Mouse (Mus musculus) ES-Bruce4 (cell line): ENCODE data around the gene Phxr2. TPM values are rescaled to one million over a fixed set of nuclear protein-coding genes. Genes with fewer than 3 reads are reported as not detected.
A peak's percentile ranks its signal among the peaks of the same experiment; 100 is the strongest.

Experiments used
- H3K27ac ChIP-seq: 2 replicates; pipeline ENCODE4 v1.5.1; 2012; ENCODE audit warnings: low read length, inconsistent platforms; ENCODE audit not compliant: insufficient read depth
- H3K27me3 ChIP-seq: 2 replicates; pipeline ENCODE4 v1.6.1; 2012; ENCODE audit warnings: mild to moderate bottlenecking, low read length, inconsistent platforms; ENCODE audit not compliant: control insufficient read depth, poor library complexity, insufficient read depth, severe bottlenecking
- H3K36me3 ChIP-seq: 2 replicates; pipeline ENCODE4 v1.6.1; 2012; ENCODE audit warnings: inconsistent platforms, mild to moderate bottlenecking, low read length, moderate library complexity; ENCODE audit not compliant: control insufficient read depth, poor library complexity, insufficient read depth, severe bottlenecking
- H3K4me1 ChIP-seq: one replicate; pipeline ENCODE4 v1.8.1; 2011; ENCODE audit warnings: low read length; ENCODE audit not compliant: control insufficient read depth, insufficient read depth
- H3K4me3 ChIP-seq: 2 replicates; pipeline ENCODE4 v1.5.1; 2011; ENCODE audit warnings: low read depth, mild to moderate bottlenecking, low read length
- H3K9ac ChIP-seq: 2 replicates; pipeline ENCODE4 v1.6.1; 2012; ENCODE audit warnings: low read depth, mild to moderate bottlenecking, inconsistent platforms; ENCODE audit not compliant: poor library complexity, severe bottlenecking
- H3K9me3 ChIP-seq: replicated peaks from 2 replicates; pipeline ENCODE4 v1.6.1; 2012; ENCODE audit warnings: mild to moderate bottlenecking, low read length, inconsistent platforms; ENCODE audit not compliant: control insufficient read depth, poor library complexity, insufficient read depth, severe bottlenecking
- CTCF ChIP-seq: IDR thresholded peaks from one replicate; pipeline ENCODE4 v1.8.1; 2011; ENCODE audit warnings: low read depth, low read length
- EP300 ChIP-seq: IDR thresholded peaks from 2 replicates; pipeline ENCODE4 v1.6.1; 2011; ENCODE audit warnings: low read depth, low read length; ENCODE audit not compliant: insufficient read depth
- POLR2A ChIP-seq: IDR thresholded peaks from one replicate; pipeline ENCODE4 v1.8.1; 2011; ENCODE audit warnings: low read length; ENCODE audit not compliant: insufficient read depth
- polyA plus RNA-seq: library from polyadenylated mRNA; stranded (reverse); fragments of >200 nt; gene quantifications from 2 replicates; pipeline ENCODE4 v1.2.4, GENCODE M21; 2011; ENCODE audit warnings: low read depth; ENCODE audit not compliant: missing spikeins, insufficient read depth, insufficient read length

The Phxr2 gene
- polyA plus RNA-seq, 1 experiment, result not detected

DNA sequence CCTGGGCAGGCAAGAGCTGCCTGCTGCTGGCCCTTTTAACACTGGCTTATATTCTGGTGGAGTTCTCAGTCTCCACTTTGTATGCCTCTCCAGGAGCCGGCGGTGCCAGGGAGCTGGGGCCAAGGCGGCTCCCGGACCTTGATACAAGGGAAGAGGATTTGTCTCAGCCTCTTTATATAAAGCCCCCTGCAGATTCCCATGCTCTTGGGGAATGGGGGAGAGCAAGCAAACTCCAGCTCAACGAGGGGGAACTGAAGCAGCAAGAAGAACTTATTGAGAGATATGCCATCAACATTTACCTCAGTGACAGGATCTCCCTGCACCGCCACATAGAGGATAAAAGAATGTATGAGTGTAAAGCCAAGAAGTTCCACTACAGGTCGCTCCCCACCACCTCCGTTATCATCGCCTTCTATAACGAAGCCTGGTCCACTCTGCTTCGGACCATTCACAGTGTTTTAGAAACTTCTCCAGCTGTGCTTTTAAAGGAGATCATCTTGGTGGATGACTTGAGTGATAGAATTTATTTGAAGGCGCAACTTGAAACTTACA is 17.6 kb downstream of the Phxr2 start:
- peaks cover 1% of the 10 kb centered on the region for H3K4me1 ChIP-seq
- peaks cover 13% of the 10 kb centered on the region for H3K9me3 ChIP-seq
- no peaks in the 10 kb centered on the region for H3K36me3 ChIP-seq
- TF ChIP-seq CTCF (no peak), EP300 (no peak), POLR2A (no peak)
- peak overlapping the region; percentile 73 for H3K4me3 ChIP-seq
- no peaks in the 10 kb centered on the region for H3K27me3 ChIP-seq
- H3K27ac ChIP-seq, result no peak overlapping the region
- peak overlapping the region; percentile 79 for H3K9ac ChIP-seq

DNA sequence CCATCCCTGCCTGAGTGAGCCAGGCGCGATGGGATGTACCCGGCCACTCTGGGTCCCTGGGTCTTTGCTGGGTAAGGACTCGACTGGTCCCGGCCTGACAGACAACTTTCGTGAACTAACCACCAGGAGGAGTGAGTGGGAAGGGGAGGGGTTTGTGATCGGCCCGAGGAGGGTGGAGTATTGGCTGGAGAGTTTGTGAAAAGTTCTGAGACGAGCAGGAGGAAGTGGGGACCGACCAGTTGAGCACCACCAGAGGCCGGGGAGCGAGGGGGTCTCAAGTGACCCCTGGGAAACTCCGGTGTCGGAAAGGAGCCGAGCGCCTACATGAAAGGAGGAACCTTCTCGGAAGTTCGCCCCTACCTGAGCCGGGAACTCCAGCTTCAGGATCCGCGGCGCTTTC is 18.2 kb downstream of the Phxr2 start, which contains the start of gene Galnt4:
Gene Galnt4, plus strand, starts transcription at position 196 of the 400 bp plus-strand sequence.
- no peak within 1 kb of the TSS for H3K27ac ChIP-seq
- H3K9me3 ChIP-seq, result peaks cover 16% of the 10 kb centered on the region
- H3K36me3 ChIP-seq, result no peaks in the 10 kb centered on the region
- no peaks in the 10 kb centered on the region for H3K27me3 ChIP-seq
- H3K4me3 ChIP-seq, result peak within 1 kb of the TSS; percentile 73
- no peak for TF ChIP-seq CTCF
- TF ChIP-seq EP300, result no peak
- TF ChIP-seq POLR2A, result no peak
- no peaks in the 10 kb centered on the region for H3K4me1 ChIP-seq
- H3K9ac ChIP-seq, result peak within 1 kb of the TSS; percentile 81

DNA sequence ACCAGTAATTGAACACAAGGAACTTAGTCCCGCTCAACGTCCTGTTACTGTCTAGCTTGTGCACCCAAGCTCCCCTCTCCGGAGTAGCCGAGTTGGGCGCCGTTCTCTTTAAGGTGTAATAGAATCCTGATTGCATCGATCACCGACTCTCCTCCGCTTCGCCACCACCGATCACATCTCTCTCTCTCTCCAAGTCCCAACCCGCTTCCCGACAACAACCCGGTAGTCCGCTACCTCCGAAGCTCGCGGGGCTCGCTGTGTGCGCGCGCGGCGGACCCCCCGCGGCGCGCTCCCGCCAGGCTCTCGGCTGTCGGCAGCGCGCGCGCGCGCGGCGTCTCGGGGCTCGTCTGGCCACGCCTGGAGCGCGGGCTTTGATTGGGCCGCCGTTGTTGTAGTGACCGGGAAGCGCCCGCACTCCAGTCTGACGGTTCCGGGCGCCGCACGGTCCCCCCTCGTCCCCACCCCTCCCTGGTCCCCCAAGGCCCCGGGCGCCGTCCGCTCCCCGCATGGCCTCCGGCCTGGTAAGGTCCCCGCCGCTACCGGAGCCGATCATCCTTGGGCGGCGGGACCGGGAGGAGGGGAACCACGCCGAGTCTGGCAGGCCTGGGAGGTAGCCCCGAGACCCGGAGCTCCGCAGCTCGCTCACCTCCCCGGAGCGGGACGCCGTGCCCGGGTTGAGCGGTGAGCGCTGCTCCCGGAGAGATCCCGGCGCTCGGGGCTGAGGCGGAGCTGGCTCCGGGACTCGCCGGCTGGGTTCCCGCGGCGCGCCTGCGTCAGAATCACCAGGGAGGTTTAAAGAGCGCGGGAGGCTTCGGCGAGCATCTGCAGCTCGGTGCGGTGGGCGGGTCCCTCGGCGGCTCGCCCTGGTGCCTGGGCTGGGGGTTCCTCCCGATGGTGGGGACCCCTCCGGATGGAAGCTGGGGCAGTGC is 19.2 kb downstream of the Phxr2 start, which contains the start of gene Poc1b:
Gene Poc1b, plus strand, starts transcription at position 334 of the 929 bp plus-strand sequence.
- Histone ChIP-seq H3K27ac (no peak within 1 kb of the TSS), H3K9ac (peak within 1 kb of the TSS; percentile 81), H3K4me3 (peak within 1 kb of the TSS; percentile 99), H3K9me3 (peaks cover 19% of the 10 kb centered on the region), H3K4me1 (no peaks in the 10 kb centered on the region), H3K27me3 (no peaks in the 10 kb centered on the region), H3K36me3 (no peaks in the 10 kb centered on the region)
- TF ChIP-seq POLR2A (no peak), CTCF (no peak), EP300 (no peak)

DNA sequence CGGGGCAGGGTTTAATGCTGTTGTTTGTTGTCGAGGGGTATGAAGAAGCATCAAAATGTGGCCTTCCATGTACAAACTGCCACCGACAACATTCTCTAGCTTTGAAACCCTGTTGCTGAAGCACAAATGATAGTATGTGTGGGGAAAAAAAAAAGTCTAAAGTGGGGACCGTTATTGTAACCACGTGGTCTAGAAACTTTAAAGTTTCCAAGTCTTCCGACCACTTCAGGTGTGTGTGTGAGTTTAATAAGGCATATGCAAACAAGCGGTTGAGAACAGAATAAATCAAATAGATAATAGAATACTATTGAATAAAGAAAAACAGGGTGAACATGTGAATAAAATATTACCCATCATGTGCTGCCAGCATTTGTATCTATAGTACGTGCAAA is 19.8 kb downstream of the Phxr2 start:
- no peak for TF ChIP-seq POLR2A
- no peak for TF ChIP-seq EP300
- TF ChIP-seq CTCF, result no peak

DNA sequence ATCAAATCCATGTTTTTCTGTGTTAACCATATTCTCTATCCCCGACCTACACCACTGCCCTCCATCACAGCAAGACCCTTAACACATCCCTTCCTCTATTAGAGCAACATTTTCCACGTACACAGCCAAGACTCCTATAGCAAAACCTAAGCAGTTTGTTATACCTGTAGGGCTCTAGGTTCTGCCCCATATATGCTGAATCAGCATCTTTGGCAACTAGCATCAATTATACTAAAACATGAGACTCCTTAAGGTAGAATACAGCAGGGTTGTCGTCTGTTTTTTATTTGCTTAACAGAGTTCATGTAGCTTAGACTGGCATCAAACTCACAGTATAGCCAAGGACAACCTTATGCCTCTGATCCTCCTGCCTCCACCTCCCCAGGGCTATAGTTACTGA is 20.6 kb downstream of the Phxr2 start:
- TF ChIP-seq POLR2A, result no peak
- TF ChIP-seq CTCF, result no peak
- TF ChIP-seq EP300, result no peak
- H3K4me1 ChIP-seq, result no peaks in the 10 kb centered on the region
- H3K36me3 ChIP-seq, result no peaks in the 10 kb centered on the region
- no peak overlapping the region for H3K9ac ChIP-seq
- peaks cover 20% of the 10 kb centered on the region for H3K9me3 ChIP-seq
- no peak overlapping the region for H3K27ac ChIP-seq
- no peaks in the 10 kb centered on the region for H3K27me3 ChIP-seq
- H3K4me3 ChIP-seq, result no peak overlapping the region

More for the DNA sequence above, 19.8 kb downstream of the Phxr2 start:
- Histone ChIP-seq H3K9me3 (peaks cover 20% of the 10 kb centered on the region), H3K27me3 (no peaks in the 10 kb centered on the region), H3K9ac (peak overlapping the region; percentile 81), H3K4me3 (peak overlapping the region; percentile 99), H3K4me1 (no peaks in the 10 kb centered on the region), H3K27ac (no peak overlapping the region), H3K36me3 (no peaks in the 10 kb centered on the region)

DNA sequence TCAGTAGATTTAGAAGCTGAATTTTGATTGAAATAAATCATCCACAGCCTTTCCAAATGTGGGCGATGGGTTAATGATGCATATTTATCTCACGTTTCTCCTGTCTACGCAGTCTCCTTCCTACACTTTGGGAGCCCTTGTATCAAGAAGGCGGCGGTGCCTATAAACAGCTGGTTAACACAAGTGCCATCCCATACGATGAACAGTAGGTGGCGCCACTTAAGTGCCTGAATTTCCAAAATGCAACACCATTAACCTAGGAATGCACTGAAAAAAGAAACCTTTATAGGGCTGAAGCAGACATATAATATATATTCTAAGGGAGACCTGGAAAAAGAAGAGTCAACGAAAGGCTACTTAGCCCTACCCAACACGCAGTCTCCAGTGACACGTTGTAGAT is 28.8 kb downstream of the Phxr2 start:
- Histone ChIP-seq H3K9me3 (peaks cover 11% of the 10 kb centered on the region), H3K27me3 (no peaks in the 10 kb centered on the region), H3K9ac (no peak overlapping the region), H3K27ac (no peak overlapping the region), H3K4me3 (no peak overlapping the region), H3K36me3 (no peaks in the 10 kb centered on the region), H3K4me1 (no peaks in the 10 kb centered on the region)
- TF ChIP-seq POLR2A (no peak), CTCF (no peak), EP300 (no peak)
